Mouse (Mus musculus) cerebellum, adult 11-12 months (tissue): ENCODE data around the gene Bmp2k.
A peak's percentile ranks its signal among the peaks of the same experiment; 100 is the strongest.

Source experiments
- DNase-seq: peaks from one replicate; pipeline ENCODE4 v3.0.0; 2022

Gene Bmp2k

DNA sequence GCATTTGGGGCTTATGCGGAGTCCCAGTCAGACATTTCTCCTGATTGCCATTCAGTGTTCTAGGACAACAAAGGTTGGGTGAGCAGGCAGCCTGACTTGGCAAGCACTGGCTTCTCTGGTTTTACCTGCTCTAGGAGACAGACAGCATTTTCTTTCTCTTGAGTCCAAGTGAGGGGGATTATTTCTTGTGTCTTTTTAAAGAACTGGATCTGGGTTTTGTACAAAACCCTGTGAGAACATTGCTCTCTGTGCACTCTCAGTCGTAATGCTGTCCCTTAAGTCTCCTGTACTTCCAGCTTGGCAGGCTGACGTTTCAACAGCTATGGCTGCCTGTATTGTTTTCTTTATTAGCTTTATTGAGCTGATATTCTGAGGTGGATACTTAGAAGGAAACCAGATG lies 58.9 kb downstream of the Bmp2k start:
- no peak for DNase-seq

DNA sequence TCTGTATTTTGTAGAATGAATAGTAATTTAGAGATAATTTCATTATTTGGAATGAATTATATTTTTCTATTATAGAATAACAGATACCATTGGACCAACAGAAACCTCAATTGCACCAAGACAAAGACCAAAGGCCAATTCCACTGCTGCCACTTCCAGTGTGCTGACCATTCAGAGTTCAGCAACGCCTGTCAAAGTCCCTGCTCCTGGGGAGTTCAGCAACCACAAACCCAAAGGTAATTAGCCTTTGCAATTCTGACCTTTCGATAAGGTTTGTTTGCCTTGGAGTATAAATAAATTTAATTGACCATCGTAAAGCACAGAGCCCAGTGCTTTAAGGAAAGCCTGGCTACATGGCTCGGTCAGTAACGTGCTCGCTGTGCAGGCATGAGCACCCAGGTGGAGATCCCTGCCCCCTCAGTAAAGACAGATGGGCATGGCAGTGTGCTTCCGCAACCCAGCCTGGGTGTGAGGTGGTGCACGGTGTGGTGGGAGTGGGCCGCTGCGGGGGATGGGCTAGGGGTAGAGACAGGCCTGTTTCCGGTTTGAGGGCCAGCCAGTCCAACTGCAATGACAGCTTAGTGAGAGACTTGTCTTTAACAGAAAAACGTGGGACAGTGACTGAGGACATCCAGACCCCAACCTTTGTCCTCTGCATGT lies 59.4 kb downstream of the Bmp2k start:
- no peak for DNase-seq

DNA sequence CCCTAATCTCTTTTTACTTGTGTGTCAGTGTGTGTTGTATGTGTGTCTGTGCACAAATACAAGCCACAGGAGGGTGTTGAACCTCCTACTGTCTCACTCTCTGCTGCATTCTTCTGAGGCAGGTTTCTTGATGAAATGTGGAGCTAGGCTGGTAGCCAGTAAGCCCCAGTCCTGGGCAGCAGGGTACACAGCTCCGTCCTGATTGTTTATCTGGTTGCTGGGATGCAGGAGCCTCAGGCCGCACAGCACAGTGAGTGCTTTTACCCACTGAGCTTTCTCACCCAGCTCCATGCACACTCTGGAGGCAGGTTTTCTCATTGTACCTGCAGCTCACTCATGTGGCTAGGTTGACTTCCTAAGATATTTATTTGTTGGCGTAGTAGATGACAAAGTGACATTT lies 63.4 kb downstream of the Bmp2k start:
- DNase-seq = no peak

DNA sequence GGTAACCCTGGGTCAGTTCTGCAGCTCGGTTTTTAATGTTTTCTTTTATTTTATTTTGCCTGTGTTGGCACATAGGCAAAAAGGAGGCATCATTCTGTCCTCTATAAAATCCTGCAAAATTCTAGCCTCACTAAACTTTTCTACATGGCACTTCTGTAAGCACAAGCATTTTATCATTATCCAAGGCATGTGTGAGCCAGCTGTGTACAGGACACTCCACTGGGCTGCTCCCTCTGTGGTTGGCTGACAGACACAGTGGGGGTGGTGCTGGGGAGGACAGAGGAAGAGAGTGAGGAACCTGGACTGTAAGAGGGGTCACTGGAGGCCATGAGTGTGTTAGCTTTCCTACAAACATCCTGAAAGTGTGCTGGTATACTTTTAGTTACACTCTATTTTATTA lies 64.6 kb downstream of the Bmp2k start:
- no peak for DNase-seq

DNA sequence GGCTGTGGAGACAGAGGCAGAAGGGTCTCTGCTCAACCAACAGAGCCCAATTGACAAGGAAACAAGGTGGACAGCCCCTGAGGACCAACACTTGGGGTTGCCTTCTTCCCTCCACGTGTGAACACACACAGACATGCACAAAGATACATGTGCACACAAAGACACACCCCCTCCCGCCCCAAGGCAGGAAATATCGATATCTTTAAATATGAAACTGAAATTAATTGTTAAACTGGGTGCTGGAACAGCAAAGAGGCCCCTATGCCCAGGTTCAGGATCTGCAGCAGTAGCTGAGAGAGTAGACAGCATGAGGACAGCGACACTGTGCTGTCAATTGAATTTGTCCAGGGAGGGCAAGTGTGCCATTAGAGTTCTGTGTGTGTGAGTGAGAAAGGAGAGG lies 68.3 kb downstream of the Bmp2k start:
- DNase-seq = no peak

DNA sequence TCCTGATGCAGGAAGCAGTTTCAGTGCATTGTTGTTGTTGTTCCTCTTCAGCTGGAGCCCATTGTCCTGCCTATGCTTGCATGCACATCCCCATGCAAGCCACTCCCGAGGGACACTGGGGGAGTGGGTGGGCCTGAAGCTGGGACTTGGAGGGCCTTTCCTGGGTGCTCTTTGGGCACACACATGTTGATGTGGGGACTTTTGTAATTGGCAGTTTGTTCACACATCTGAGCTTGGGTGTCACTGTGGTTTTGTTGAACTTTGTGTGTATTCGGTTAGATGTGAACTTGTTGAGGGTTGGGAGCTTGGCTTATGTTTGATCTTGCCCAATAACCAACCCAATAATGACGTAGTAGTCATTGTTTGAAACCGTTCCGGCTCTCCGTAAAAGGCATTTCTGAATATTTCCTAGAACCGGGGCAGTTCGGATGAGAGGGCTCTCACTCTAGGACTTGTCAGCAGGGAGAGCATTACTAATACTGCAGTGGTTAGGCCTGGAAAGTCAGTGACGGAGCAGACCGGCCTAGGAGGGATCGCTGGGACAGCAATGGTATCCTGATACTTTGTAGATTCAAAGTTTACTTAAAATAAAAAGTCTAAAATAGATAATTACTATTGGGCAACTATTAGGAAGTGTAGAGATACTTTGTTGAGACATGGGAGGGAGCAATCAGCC lies 78.1 kb downstream of the Bmp2k start:
- no peak for DNase-seq

DNA sequence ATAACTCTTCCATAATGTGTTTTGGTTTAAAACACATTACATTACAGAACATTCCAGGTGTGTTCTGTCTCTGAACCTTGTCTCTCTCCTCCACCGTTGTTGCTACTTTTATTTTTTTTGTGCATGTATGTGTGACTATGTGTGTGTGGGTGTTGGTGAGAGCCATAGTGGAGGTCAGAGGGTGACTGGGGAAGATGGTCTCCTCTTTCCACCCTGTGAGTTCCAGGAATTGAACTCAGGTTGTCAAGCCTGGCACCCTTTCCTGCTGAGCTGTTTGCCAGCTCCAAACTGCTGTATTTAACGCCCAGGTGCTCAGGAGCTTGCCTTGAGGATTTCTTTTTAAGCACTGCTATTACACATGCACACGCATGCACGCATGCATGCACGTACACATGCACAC lies 78.7 kb downstream of the Bmp2k start:
- DNase-seq = no peak

DNA sequence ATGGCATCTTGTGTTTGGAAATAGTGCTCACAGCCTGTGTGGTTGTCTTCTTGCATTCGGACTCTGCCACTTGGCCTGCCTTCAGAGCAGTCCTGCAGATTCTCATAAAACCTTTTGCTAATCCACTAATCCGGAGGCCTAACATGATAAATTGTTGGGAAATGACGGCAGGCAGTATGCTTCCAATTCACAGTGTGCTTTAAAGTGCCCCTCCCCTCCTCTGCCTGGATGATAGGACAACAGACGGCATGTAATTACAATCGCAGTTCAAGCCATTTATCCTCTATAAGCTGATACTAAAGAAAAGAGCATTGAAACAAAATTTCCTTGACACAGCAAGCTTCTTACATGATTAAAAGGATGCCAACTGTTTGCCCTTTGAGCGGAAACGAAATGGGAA lies 80.2 kb downstream of the Bmp2k start:
- no peak for DNase-seq

DNA sequence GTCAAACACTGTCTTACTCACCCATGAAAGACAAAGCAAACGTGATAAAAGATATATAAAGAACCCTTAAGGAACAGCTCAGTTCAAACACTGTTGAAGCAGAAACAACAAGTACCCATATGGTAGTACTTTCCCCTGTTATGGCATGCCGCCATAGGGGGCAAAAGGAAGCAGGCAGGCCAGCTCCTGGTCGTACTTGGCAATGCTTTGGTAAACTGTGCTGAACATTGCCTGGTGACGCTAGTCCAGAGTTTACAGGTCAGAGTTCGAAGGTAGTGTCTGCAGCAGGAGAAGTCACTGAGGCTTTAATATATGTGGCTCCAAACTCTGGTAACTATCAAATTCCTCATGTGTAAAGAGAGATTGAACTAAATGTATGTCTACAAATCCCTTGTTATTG lies 81.2 kb downstream of the Bmp2k start:
- no peak for DNase-seq

DNA sequence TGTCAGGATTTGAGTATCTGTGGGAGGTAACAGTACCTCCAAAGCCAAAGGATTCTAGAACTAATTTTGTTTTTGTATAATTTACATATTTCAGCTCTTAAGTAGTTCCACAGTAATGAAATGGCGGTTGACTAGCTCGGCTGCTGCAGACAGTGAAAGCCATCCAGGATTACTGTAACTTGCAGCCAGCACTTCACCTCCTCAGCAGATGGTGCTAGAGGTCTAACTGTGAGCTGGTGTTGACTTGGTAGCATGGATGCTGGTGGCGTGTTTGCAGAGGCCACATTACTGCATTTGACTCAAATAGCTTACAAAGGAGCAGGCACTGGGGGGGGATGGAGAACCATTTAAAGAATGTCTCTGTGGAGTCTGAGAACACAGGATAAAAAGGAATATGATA lies 84.0 kb downstream of the Bmp2k start:
- peak; percentile 31 for DNase-seq

DNA sequence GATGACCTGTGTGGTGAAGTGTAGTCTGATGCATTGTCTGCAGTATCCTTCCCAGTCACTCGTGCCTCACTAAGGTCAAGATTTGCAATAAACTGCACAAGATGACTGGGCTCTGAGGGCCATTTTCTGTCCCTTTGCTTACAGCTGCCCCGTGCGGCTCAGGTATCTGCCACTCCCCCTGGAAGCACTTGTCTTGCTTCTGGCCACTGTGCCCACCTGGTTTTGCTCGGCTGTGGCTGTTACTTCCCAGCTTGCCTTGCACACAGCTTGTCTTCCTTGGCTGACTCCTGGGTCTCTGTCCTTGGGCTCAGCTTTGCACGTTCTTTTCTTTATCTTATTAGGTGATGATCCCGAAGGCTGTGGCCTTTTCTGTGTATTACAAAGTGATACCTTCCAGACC lies 86.2 kb downstream of the Bmp2k start:
- DNase-seq = no peak

DNA sequence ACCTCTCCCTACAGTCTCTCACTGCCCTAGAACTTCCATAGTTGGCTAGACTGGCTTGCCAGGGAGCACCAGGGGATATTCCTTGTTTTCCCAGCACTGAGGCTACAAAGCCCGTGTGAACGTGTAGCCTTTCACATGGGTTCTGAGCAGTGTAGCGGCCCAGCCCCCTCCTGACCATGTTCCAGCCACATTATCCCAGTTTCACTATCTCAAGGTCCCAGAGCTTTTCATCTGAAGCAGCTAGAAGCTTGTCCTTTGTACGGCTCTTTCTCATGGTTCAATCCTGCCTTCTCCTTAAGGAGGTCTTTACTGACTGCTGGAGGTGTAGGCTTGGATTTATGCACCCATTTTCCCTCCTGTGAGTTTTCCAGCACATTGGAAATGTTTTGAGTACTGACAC lies 87.1 kb downstream of the Bmp2k start:
- no peak for DNase-seq

DNA sequence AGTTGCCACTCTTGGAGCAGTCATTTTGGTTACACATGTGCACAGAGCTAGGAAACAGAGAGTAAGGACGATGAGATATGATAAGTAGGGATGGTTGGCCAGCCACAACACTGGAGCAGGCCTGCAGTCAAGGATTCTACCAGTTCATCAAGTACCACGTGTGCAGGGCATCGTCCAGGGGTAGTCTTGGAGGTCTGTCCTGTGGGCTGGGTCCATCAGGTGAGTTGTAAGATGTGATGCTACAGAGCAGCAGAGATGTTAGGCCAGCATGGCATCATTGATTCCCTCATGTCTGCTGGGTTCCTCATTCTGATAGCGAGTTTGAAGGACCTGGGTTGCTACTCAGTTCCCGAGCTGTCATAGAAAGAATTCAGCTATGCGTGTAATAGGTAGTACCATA lies 87.6 kb downstream of the Bmp2k start:
- no peak for DNase-seq

DNA sequence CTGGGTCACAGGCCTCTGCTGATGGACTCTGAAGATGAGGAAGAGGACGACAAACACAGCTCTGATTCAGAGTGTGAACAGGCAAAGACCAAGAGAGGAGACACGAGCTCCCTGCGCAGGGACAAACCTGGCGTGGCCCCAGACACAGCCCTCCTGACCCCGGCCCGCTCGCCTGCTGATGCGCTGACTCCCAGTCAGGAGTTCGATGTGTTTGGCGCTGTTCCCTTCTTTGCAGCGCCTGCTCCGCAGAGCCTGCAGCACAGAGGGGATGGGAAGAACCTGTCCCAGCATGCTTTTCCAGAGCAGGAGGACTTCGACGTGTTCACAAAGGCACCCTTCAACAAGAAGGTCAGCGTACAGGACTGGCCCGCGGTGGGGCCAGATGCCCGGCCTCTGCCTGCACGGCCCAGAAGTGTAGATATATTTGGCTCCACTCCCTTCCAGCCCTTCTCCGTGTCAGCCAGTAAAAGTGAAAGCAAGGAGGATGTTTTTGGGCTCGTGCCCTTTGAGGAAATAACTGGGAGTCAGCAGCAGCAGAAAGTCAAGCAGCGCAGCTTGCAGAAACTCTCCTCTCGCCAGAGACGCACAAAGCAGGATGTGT lies 89.6 kb downstream of the Bmp2k start:
- no peak for DNase-seq

DNA sequence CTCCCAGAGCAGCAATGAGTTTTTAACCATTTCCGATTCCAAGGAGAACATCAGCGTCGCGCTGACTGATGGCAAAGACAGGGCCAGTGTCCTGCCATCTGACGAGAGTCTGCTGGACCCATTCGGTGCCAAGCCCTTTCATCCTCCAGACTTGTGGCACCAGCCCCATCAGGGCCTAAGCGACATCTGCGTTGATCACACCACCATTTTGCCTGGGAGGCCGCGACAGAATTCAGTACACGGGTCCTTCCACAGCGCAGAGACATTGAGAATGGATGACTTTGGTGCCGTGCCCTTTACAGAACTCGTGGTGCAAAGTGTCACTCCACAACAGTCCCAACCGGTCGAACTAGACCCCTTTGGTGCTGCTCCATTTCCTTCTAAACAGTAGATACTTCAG lies 90.3 kb downstream of the Bmp2k start:
- no peak for DNase-seq

DNA sequence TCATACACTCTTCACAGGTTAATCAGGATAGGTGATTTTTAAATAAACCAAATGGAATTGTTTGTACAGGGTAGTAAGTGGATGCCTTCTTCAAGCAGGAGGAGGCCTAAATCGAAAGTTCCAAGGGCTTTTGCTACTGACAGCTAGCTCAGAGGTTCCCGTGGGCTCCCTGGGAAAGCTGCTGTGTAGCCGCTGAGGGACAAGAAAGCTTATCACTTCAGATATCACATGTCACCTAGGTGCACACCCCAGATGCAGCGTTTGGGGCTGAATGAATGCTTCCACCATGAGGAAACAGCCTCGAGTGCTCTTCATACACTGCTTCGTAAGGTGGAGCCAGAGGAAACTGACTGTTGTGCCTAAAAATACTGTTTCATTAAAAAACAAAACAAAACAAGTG lies 90.7 kb downstream of the Bmp2k start:
- no peak for DNase-seq

DNA sequence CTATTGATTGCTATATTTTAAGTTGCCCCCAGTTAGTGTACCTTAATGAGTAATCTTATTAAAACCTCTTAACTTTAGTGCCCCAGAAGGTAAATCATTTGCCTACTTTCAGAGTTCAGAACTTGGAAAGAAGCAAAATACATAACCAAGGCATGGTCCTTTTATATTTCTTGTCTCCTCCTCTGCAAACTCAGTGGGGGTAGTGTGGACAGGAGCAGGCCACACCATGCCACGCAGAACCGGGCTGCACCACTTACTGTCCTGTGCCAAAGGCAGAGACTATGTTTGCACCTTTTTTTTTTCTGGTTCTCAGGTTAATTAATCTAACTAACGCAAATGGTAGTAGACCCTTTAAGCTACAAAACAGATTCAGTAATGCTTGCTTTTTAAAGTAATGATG lies 91.9 kb downstream of the Bmp2k start:
- no peak for DNase-seq

DNA sequence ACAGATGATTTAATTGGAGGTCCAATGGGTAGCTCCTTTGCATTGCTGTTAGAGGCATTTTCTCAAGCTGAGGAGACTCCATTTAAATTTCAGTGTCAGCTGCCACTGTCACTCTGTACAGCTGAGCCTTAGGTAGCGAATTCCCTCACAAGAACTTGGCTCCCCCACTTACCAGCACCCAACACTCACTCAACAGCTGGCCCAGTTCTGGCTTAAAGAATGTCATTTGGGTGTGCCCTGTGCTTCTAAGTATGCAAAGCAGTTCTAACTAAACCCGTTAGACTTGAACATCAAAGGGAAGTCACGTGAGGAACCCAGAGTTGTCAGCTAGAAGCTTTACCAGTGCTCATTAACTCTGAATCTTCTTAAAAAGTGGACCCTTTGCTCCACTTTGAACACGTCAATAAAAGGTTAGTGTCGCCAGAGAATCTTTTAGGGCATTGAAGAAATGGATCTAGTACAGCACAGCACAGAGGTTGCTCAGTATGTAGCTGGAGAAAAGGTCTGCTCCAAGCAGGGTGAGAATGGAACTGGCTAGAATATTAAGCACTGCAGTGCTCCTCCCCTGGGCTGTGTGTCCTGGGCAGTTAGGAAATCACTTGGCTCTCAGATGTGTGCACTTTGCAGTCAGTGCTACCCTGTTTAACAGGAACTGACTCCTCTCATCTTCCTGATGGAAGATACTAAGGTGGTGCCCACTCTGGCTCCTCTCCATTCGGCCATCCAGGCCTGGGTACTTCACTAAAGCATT lies 92.7 kb downstream of the Bmp2k start:
- no peak for DNase-seq

DNA sequence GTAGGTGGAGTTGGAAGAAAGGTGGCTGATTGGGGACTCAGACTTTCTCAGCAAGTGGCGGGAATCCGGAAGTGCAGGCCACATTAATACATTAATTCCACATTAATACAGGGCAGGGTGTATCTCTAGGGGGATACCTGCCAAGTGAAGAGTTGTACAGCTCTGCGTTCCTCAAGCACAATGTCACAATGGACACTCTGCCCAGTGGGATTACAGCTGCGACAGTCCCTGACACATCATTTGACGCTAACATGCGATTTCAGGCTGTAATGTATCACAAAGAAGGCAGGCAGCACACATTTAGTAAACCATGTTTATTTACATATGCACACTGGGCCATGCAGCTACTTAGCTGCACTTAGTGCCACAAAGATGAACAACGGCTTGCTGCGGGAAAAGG lies 95.5 kb downstream of the Bmp2k start:
- DNase-seq = no peak

DNA sequence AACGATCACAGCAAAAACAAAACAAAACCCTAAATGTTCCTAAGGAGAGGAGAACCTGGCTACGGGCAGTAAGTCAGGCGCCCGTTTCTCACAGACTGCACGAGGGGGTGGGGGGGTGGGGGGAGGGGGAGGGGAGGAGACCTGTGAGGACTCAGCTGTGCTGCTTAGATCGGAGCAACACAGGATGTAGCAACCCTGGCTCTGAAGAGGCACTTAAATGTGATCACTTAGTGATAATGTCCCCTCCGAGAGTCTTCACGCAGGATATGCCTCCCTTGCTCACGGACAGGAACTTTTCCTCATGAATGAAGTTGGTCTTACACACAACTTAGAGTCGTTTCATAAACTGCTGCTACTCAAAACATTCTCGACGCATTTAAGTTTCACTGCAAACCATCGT lies 97.8 kb downstream of the Bmp2k start:
- no peak for DNase-seq

DNA sequence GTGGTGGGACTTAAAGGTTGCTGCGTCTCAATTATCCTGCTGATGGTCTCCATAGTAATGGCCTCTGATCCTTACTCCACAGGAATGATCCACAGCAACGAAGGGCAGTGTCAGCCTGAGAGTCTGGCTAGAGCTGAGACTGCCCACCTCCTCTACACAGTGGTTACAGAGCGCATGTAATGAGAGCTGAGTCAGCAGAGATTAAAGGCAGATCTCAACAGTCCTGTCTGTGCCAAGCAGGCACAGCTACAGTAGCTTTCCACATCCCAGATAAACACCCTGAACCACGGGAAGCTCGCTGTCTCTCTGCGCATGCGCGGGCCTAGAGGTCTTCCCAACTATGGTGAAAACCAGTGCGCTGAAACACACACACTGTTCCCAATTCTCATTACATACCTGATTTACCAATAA lies 100.1 kb downstream of the Bmp2k start:
- DNase-seq = no peak

DNA sequence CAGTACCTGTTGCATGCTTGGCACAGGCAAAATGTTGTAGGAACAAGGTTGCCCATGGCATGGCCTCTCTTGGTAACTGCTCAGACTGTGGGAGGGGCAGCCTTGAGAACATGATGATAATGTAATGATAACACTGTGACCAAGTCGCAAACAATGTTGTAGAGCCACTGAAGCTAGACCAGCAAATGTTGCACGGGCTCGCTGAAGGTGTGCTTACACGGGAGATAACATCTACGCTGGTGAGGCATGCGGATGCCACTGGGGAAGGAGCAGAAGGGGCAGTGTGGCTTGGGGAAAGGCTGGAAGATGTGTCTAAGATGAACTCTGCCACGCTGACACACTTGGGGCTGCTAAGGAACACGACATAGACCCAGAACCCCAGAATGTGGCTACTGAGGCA lies 102.5 kb downstream of the Bmp2k start:
- DNase-seq = no peak

DNA sequence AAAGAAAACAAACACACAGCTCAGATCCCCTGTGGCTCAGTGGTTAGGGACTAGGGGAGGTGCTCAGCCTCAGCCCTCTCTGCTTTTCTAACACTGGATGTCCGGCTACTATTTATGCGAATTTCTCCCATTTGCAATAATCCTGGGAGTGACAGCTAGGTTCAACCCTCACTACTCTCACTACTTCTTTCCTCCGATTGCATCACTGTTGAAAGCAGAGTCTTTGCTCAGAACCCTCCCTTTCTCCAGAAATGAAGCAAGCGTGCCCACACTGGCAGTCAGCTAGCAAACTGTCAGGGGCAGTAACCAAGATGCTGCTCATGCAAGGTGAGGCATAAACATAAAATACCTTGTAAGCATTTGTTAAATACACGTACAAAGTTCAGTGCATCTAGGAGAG lies 110.8 kb downstream of the Bmp2k start:
- DNase-seq = no peak

DNA sequence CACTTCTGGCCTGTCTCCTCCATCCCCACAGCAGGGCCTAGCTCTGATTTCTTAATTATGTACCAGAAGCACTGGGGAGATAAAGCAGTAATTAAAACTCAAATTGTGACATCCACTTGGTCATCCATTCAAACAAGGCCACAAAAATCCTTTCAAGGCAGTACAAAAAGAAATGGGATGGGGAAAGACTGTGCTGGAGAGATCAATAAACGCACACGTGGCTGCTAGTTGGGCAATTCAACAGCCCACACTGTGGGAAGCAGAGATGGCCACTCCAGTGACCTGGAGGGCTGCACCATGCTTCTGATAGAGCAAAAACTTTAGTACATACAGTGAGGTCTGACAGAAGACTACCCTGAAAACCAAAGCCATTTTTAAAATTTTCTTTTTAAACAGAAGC lies 112.6 kb downstream of the Bmp2k start:
- no peak for DNase-seq
